Mouse (Mus musculus): Measurements from ENCODE around the gene Zfand3. TPM values are rescaled to one million over a fixed set of nuclear protein-coding genes. Genes with fewer than 3 reads are reported as not detected.

The Zfand3 gene
- polyA plus RNA-seq, 1 experiment from 2014 or later: 51.0 TPM

DNA sequence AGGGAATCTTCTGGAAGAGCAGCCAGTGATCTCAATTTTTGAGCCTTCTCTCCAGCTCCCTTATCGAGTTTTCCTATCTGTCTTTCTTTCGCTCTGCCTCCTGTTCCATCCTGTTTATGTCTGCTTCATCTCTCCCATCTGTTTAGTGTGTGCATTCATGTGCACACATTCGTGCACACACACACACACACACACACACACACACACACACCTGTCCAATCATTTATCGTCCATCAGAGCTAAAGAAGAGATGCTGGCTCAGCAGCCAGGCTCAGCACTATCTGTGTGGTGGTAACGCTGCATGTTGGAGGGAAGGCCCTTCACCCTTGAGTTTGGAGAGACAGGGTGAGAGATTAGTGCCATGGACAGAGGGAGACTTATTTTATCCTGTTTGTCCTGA, 21.3 kb upstream of the Zfand3 start:
- no peaks in the 10 kb centered on the region for H3K36me3 ChIP-seq (replicated peaks)
- H3K9me3 ChIP-seq: no peaks in the 10 kb centered on the region
- no peak overlapping the region for H3K4me3 ChIP-seq
- H3K9ac ChIP-seq: no peak overlapping the region
- H3K27ac ChIP-seq: no peak overlapping the region
- H3K27me3 ChIP-seq (replicated peaks): no peaks in the 10 kb centered on the region
- H3K4me1 ChIP-seq: no peaks in the 10 kb centered on the region; the same call in 1 of the 2 replicates
- WGBS: 85% methylated on average over 5 of the region's 5 CpGs
- H3K4me2 ChIP-seq: no peak overlapping the region
- no peak for ATAC-seq (replicated peaks)

- ATAC-seq (replicated peaks): no peak
- no peaks in the 10 kb centered on the region for H3K27me3 ChIP-seq (replicated peaks)
- no peak overlapping the region for H3K4me3 ChIP-seq
- H3K4me2 ChIP-seq: no peak overlapping the region
- no peaks in the 10 kb centered on the region; the same call in 1 of the 2 replicates for H3K4me1 ChIP-seq
- H3K9me3 ChIP-seq: no peaks in the 10 kb centered on the region
- H3K27ac ChIP-seq: no peak overlapping the region
- no peak overlapping the region for H3K9ac ChIP-seq
- 85% methylated on average over 7 of the region's 7 CpGs for WGBS
- H3K36me3 ChIP-seq (replicated peaks): no peaks in the 10 kb centered on the region
Measured at GRCm38 (mm10) chr17:29984931-29985330, 19.6 kb upstream of the Zfand3 start.

GRCm38 (mm10) chr17:29985534-29985933, 19.0 kb upstream of the Zfand3 start:
- 29% methylated on average over 3 of the region's 3 CpGs for WGBS
- no peak for ATAC-seq (replicated peaks)
- no peaks in the 10 kb centered on the region; the same call in 1 of the 2 replicates for H3K4me1 ChIP-seq

DNA sequence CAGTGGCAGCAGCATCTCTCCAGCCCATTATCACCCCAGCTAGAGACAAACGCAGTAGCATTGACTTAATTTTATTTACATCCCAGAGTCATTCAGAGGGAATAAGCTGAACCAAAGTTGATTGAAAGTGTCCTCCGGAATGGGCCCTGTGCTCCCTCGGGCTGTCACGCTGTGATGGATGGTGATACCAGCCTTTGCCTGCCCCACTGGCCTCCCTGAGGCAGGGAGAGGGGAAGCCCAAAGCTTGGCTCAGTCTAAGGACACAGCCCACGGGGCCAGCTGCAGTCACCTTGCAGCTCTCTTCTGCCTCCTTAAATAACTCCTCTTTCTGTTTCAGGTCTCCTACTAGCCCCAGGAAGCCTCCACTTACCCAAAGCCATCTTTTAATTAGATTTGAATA, 16.4 kb upstream of the Zfand3 start:
- no peaks in the 10 kb centered on the region for H3K27me3 ChIP-seq (replicated peaks)
- no peaks in the 10 kb centered on the region for H3K36me3 ChIP-seq (replicated peaks)
- no peak overlapping the region for H3K27ac ChIP-seq
- H3K9ac ChIP-seq: no peak overlapping the region
- no peak for ATAC-seq (replicated peaks)
- H3K4me2 ChIP-seq: no peak overlapping the region
- H3K4me1 ChIP-seq: no peaks in the 10 kb centered on the region; the same call in 1 of the 2 replicates
- no peak overlapping the region for H3K4me3 ChIP-seq
- H3K9me3 ChIP-seq: no peaks in the 10 kb centered on the region
- WGBS: 77% methylated on average over 5 of the region's 5 CpGs

More at GRCm38 (mm10) chr17:29985534-29985933, 19.0 kb upstream of the Zfand3 start:
- no peak overlapping the region for H3K4me3 ChIP-seq
- H3K27me3 ChIP-seq (replicated peaks): no peaks in the 10 kb centered on the region
- no peak overlapping the region for H3K4me2 ChIP-seq
- no peak overlapping the region for H3K27ac ChIP-seq
- H3K36me3 ChIP-seq (replicated peaks): no peaks in the 10 kb centered on the region
- no peaks in the 10 kb centered on the region for H3K9me3 ChIP-seq
- no peak overlapping the region for H3K9ac ChIP-seq

DNA sequence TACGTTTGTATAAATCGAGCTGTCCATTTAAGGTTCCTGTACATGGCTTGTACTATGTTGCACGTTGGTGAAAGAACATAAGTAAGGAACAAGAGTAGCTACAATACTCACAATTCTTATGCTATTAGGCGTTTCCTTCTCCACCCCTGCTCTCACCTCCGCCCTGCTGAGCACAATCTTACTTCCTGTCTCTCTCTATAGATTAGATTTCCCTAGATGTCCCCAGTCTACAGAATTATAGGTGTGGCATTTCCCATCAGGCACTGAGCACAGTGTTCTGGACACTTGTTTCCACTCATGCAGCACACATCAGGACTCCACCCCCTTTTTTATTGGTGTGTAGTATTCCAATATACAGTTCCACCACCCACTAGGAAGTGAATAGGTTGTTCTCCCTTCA, 14.9 kb upstream of the Zfand3 start:
- Histone ChIP-seq H3K27me3 (replicated peaks) (no peaks in the 10 kb centered on the region), H3K36me3 (replicated peaks) (no peaks in the 10 kb centered on the region), H3K4me2 (no peak overlapping the region), H3K27ac (no peak overlapping the region), H3K9ac (no peak overlapping the region), H3K9me3 (no peaks in the 10 kb centered on the region), H3K4me1 (no peaks in the 10 kb centered on the region; the same call in 1 of the 2 replicates), H3K4me3 (no peak overlapping the region)
- WGBS: 80% methylated on average over 5 of the region's 5 CpGs
- ATAC-seq (replicated peaks): no peak

DNA sequence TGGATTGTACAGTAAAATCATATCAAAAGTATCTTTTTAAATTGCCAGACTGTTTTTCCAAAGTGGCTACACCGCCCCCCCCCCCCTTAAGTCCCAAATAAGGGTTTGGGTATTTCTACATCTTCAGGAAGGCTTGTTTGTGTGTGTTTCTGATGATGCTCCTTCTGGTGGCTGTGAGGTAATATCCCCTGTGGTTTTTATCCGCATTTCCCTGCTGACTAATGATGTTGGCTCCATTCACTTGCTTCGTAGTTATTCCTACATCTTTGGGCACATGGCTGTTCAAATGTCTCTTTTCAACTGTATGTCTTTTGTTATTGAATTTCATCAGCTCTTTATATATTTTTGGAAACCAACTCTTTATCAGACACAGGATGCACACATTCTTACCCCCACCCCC, 14.4 kb upstream of the Zfand3 start:
- no peaks in the 10 kb centered on the region for H3K9me3 ChIP-seq
- 86% methylated on average over 3 of the region's 3 CpGs for WGBS
- no peaks in the 10 kb centered on the region for H3K36me3 ChIP-seq (replicated peaks)
- no peak overlapping the region for H3K27ac ChIP-seq
- H3K4me1 ChIP-seq: no peaks in the 10 kb centered on the region; the same call in 1 of the 2 replicates
- no peak overlapping the region for H3K4me3 ChIP-seq
- H3K9ac ChIP-seq: no peak overlapping the region
- no peak overlapping the region for H3K4me2 ChIP-seq
- no peaks in the 10 kb centered on the region for H3K27me3 ChIP-seq (replicated peaks)
- no peak for ATAC-seq (replicated peaks)

DNA sequence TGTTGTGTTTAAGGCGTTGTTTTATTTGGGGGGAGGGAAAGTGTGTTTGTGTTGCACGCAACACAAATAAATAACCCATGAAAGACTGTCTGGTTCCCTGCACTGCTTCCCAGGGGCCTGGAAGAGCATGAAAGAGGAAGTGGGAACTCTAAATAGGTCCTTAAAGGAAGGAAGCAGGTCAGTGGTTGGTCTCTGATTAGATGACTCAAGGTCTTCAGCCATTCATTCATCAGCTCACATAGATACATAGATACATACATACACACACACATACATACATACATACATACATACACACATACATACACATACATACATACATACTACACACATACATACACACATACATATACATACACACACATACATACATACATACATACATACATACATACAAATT, 13.7 kb upstream of the Zfand3 start:
- H3K36me3 ChIP-seq (replicated peaks): no peaks in the 10 kb centered on the region
- H3K27me3 ChIP-seq (replicated peaks): no peaks in the 10 kb centered on the region
- H3K4me1 ChIP-seq: no peaks in the 10 kb centered on the region
- 89% methylated on average over 2 of the region's 2 CpGs for WGBS
- ATAC-seq (replicated peaks): no peak
- H3K9me3 ChIP-seq: no peaks in the 10 kb centered on the region
- no peak overlapping the region for H3K4me3 ChIP-seq
- H3K4me2 ChIP-seq: no peak overlapping the region
- H3K27ac ChIP-seq: no peak overlapping the region
- H3K9ac ChIP-seq: no peak overlapping the region

DNA sequence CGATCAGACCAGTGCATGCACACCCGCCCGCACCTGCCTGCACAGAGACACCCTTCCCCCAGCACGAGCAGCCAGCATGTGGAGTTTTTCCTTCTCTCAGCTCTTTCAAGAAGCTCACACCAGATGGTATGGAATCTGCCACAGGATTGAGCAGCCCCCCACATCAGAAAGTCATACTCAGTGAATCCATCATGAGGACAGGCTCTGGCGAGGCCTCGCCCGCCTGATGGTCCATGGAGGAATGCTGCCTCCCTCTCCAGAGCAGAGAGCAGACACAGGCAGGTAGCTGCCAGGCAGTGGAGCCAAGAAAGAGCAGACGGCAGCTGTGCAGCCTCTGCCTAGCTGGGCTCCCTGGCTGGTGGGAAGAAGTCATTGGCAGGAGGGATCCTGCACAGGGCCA, 11.0 kb upstream of the Zfand3 start:
- Histone ChIP-seq H3K9me3 (no peaks in the 10 kb centered on the region), H3K4me2 (no peak overlapping the region), H3K4me3 (no peak overlapping the region), H3K27me3 (replicated peaks) (no peaks in the 10 kb centered on the region), H3K4me1 (no peaks in the 10 kb centered on the region), H3K36me3 (replicated peaks) (no peaks in the 10 kb centered on the region), H3K27ac (no peak overlapping the region), H3K9ac (no peak overlapping the region)
- whole genome bisulfite sequencing: 73% methylated on average over 8 of the region's 8 CpGs
- ATAC-seq (replicated peaks): no peak

- H3K4me3 ChIP-seq: no peak overlapping the region
- H3K36me3 ChIP-seq (replicated peaks): no peaks in the 10 kb centered on the region
- H3K4me2 ChIP-seq: no peak overlapping the region
- no peaks in the 10 kb centered on the region for H3K27me3 ChIP-seq (replicated peaks)
- H3K27ac ChIP-seq: no peak overlapping the region
- no peaks in the 10 kb centered on the region for H3K4me1 ChIP-seq
- no peak overlapping the region for H3K9ac ChIP-seq
- ATAC-seq (replicated peaks): no peak
- WGBS: 88% methylated on average over 3 of the region's 3 CpGs
- no peaks in the 10 kb centered on the region for H3K9me3 ChIP-seq
Measured at GRCm38 (mm10) chr17:29994011-29994410, 10.5 kb upstream of the Zfand3 start.

DNA sequence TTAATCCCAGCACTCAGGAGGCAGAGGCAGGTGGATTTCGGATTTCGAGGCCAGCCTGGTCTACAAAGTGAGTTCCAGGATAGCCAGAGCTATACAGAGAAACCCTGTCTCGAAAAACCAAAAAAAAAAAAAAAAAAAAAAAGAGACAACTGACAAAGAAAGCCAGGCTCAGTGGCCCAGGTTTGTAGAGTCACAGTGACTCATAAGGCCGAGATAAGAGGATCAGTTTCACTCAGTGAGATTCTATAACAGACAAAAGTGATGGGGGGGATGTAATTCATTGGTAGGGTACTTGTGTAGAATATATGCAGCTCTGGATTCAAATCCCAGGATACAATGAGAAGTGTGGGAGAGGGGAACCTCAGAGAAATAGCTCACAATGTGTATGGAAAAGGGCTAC, 10.1 kb upstream of the Zfand3 start:
- Histone ChIP-seq H3K4me2 (no peak overlapping the region), H3K4me1 (no peaks in the 10 kb centered on the region), H3K27ac (no peak overlapping the region), H3K4me3 (no peak overlapping the region), H3K9me3 (no peaks in the 10 kb centered on the region), H3K9ac (no peak overlapping the region), H3K36me3 (replicated peaks) (no peaks in the 10 kb centered on the region), H3K27me3 (replicated peaks) (no peaks in the 10 kb centered on the region)
- WGBS: 80% methylated on average over 3 of the region's 4 CpGs
- ATAC-seq (replicated peaks): no peak

GRCm38 (mm10) chr17:29995986-29996385, 8.5 kb upstream of the Zfand3 start:
- WGBS: 94% methylated on average over 5 of the region's 5 CpGs
- Histone ChIP-seq H3K27ac (no peak overlapping the region), H3K36me3 (replicated peaks) (no peaks in the 10 kb centered on the region), H3K4me1 (no peaks in the 10 kb centered on the region), H3K9me3 (no peaks in the 10 kb centered on the region), H3K27me3 (replicated peaks) (no peaks in the 10 kb centered on the region), H3K4me2 (no peak overlapping the region), H3K4me3 (no peak overlapping the region), H3K9ac (no peak overlapping the region)
- ATAC-seq (replicated peaks): no peak

DNA sequence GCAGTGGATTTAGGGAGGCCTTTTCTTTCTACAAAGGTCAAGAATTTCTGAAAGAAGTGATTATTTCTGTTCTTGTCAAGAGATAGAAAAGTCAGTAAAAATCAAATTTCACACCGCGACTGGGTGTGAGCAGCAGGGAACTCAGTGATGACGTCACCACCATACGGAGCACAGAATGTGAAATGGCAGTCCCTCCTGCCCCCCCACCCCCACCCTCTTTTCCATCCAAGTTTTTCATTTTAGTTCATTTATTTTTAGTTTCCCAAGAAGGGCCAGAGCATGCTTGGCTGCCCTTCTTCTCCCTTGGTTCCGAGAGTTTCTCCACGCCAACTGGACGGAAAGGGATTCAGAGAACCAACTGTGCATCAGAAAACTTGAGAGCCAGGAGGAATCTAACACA, 6.8 kb upstream of the Zfand3 start:
- Histone ChIP-seq H3K4me1 (no peaks in the 10 kb centered on the region), H3K4me3 (no peak overlapping the region), H3K9me3 (no peaks in the 10 kb centered on the region), H3K36me3 (replicated peaks) (no peaks in the 10 kb centered on the region), H3K27ac (no peak overlapping the region), H3K27me3 (replicated peaks) (no peaks in the 10 kb centered on the region), H3K4me2 (no peak overlapping the region), H3K9ac (no peak overlapping the region)
- ATAC-seq (replicated peaks): no peak
- 62% methylated on average over 7 of the region's 7 CpGs for WGBS

GRCm38 (mm10) chr17:29998566-29999295, 5.8 kb upstream of the Zfand3 start:
- H3K36me3 ChIP-seq (replicated peaks): no peaks in the 10 kb centered on the region
- H3K27me3 ChIP-seq (replicated peaks): no peaks in the 10 kb centered on the region
- H3K4me3 ChIP-seq: no peak overlapping the region
- no peak overlapping the region for H3K9ac ChIP-seq
- no peak for ATAC-seq (replicated peaks)
- WGBS: 35% methylated on average over 24 of the region's 24 CpGs
- no peaks in the 10 kb centered on the region for H3K9me3 ChIP-seq
- H3K4me2 ChIP-seq: no peak overlapping the region
- H3K27ac ChIP-seq: no peak overlapping the region
- H3K4me1 ChIP-seq: peaks cover 6% of the 10 kb centered on the region

All from midbrain, embryonic 15.5 days (tissue).